In the genomic region with DNA sequence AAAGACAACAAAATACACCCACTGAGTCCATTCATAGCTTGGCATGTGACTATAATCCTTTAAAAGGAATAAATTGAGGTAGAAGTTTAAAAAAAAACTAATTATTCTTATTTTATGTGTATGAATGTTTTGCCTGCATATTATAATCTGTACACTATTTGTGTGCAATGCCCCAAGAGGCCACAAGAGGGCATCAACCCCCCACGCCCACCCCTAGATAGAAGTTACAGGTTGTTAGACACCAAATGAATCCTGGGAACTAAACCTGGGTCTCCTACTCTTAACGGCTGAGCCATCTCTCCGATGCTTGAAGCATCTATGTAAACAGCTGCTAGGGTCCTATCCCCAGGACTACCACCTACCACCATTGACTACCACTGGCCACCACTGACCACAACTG, we compare ENCODE assay signal across 13 mouse cellular contexts. TPM values are rescaled to one million over a fixed set of nuclear protein-coding genes. Genes with fewer than 3 reads are reported as not detected.
A peak's percentile ranks its signal among the peaks of the same experiment; 100 is the strongest.
DNase-seq lines count a peak whose midpoint lies in the region; ATAC-seq and TF ChIP-seq lines count a peak whose summit lies in the region.
"Had no signal": no experiment of that assay in that cellular context is flagged by ENCODE, and none has a peak within 500 bp of the region (broad histone marks: within the 10 kb centered on the region; RNA-seq: fewer than 3 reads in every experiment).

No protein-coding gene starts in this region.

- no peaks in the 10 kb centered on the region for H3K36me3 ChIP-seq in kidney, adult 2 months (ENCODE audit: control insufficient read depth, insufficient read depth, low read length)
- H3K36me3 ChIP-seq in kidney, embryonic 16.5 days (ENCODE audit: insufficient read depth, low read length) = no peaks in the 10 kb centered on the region
- H3K36me3 ChIP-seq in spleen, adult 2 months (ENCODE audit: control insufficient read depth, insufficient read depth, low read length) = no peaks in the 10 kb centered on the region
- H3K36me3 ChIP-seq: midbrain, embryonic 15.5 days had no signal

- H3K4me3 ChIP-seq in kidney, adult 2 months (ENCODE audit: insufficient read depth, low read depth, low read length) = no peak overlapping the region
- H3K4me3 ChIP-seq in kidney, embryonic 16.5 days (ENCODE audit: low read length) = no peak overlapping the region
- no peak overlapping the region for H3K4me3 ChIP-seq in spleen, adult 2 months (ENCODE audit: extremely low read depth, insufficient read depth, insufficient read length)
- H3K4me3 ChIP-seq: midbrain, embryonic 15.5 days had no signal

- H3K9me3 ChIP-seq in kidney, embryonic 16.5 days (ENCODE audit: low read length) = 0 out of 2 replicates have a peak, but pooled peaks cover 4% of the 10 kb centered on the region
- H3K9me3 ChIP-seq: midbrain, embryonic 15.5 days had no signal

- TF ChIP-seq POLR2A in kidney, adult 2 months (IDR thresholded peaks at IDR 0.05; ENCODE audit: low read depth, low read length) = no peak
- no peak for TF ChIP-seq POLR2A in spleen, adult 2 months (IDR thresholded peaks at IDR 0.05; ENCODE audit: low read depth, low read length)

- no peak overlapping the region for H3K9ac ChIP-seq in kidney, embryonic 16.5 days (replicated peaks; ENCODE audit: low read length)
- H3K9ac ChIP-seq: midbrain, embryonic 15.5 days had no signal

- no peak overlapping the region for H3K27ac ChIP-seq in kidney, adult 2 months (ENCODE audit: insufficient read depth, low read depth, low read length)
- H3K27ac ChIP-seq in kidney, embryonic 16.5 days (ENCODE audit: low read length) = no peak overlapping the region
- no peak overlapping the region for H3K27ac ChIP-seq in spleen, adult 2 months (ENCODE audit: insufficient read depth, low read length)
- H3K27ac ChIP-seq: midbrain, embryonic 15.5 days had no signal

- WGBS in kidney, adult 2 months = 76% methylated on average over 3 of the region's 3 CpGs
- WGBS in kidney, embryonic 16.5 days = 78% methylated on average over 3 of the region's 3 CpGs
- 80% methylated on average over 3 of the region's 3 CpGs for WGBS in spleen, adult 2 months

- DNase-seq in kidney, adult 2 months = no peak
- no peak for DNase-seq in spleen, adult 2 months (ENCODE audit: low read depth in 1 of 2, low spot score in 2 of 2)
- DNase-seq in spleen, postnatal 14 days (ENCODE audit: low spot score in 2 of 2) = no peak
- peak; percentile 26 for DNase-seq in MEL-GATA-1-ER (ENCODE audit: extremely low read depth, low read depth)
- DNase-seq in ovary, postnatal 36 days (ENCODE audit: low spot score) = no peak
- DNase-seq in right cerebral cortex, adult 18-20 months = no peak
- DNase-seq: cerebellum, adult 8-10 months; gastrocnemius, postnatal 10 days; kidney, postnatal 4 days had no signal

- TF ChIP-seq CTCF in kidney, adult 2 months (conservative IDR thresholded peaks at IDR 0.05; ENCODE audit: insufficient read depth, insufficient read length, low read depth, low read length) = peak; percentile 38
- TF ChIP-seq CTCF in spleen, adult 2 months (IDR thresholded peaks at IDR 0.05; ENCODE audit: extremely low read depth, insufficient read depth, insufficient read length, insufficient replicate concordance) = peak; percentile 12; the same call in 1 of the 2 replicates

- no peak overlapping the region for H3K4me2 ChIP-seq in kidney, embryonic 16.5 days (replicated peaks; ENCODE audit: low read depth, low read length)
- H3K4me2 ChIP-seq: midbrain, embryonic 15.5 days had no signal

- no peak for ATAC-seq in kidney, embryonic 16.5 days (ENCODE audit: low FRiP score, low TSS enrichment)
- ATAC-seq in megakaryocyte-erythroid progenitor cell, adult 5-6 weeks (replicated peaks; ENCODE audit: low FRiP score, low TSS enrichment, poor library complexity, severe bottlenecking) = peak; percentile 40; the same call in 1 of the 2 replicates
- ATAC-seq: midbrain, embryonic 15.5 days had no signal

- no peaks in the 10 kb centered on the region for H3K4me1 ChIP-seq in kidney, adult 2 months (ENCODE audit: control insufficient read depth, insufficient read depth, low read length)
- no peaks in the 10 kb centered on the region for H3K4me1 ChIP-seq in kidney, embryonic 16.5 days (ENCODE audit: insufficient read depth, low read length)
- no peaks in the 10 kb centered on the region for H3K4me1 ChIP-seq in spleen, adult 2 months (ENCODE audit: control insufficient read depth, insufficient read depth, insufficient read length)
- H3K4me1 ChIP-seq: midbrain, embryonic 15.5 days had no signal

- no peaks in the 10 kb centered on the region for H3K27me3 ChIP-seq in kidney, adult 2 months (replicated peaks; ENCODE audit: control insufficient read depth, insufficient read depth, low read length)
- no peaks in the 10 kb centered on the region for H3K27me3 ChIP-seq in kidney, embryonic 16.5 days (ENCODE audit: insufficient read depth, low read length)
- H3K27me3 ChIP-seq in spleen, adult 2 months (ENCODE audit: control insufficient read depth, insufficient read depth, low read length) = no peaks in the 10 kb centered on the region
- H3K27me3 ChIP-seq: midbrain, embryonic 15.5 days had no signal

RNA-seq across cellular contexts. Expression of gene Kcnk12, which starts 24.6 kb away (rescaled TPM):
- polyA plus RNA-seq in kidney, adult 2 months (2012; rRNA removed) = 0.07 TPM in 1 of 2 replicates, not detected in the other
- not detected in 2 replicates for polyA plus RNA-seq in kidney, embryonic 16.5 days (2015; fragmentation: Nextera tagmentation; extraction: Ambion mirVana)
- polyA plus RNA-seq in spleen, adult 2 months (2012; rRNA removed) = 1.1 and 1.5 TPM in 2 replicates
- not detected in 2 replicates for total RNA-seq in megakaryocyte-erythroid progenitor cell, adult 5-6 weeks (2014; fragmentation: Nextera tagmentation)
- total RNA-seq in megakaryocyte-erythroid progenitor cell, adult 5-6 weeks (2017) = not detected in 2 replicates
- total RNA-seq: gastrocnemius, postnatal 10 days; heart, postnatal 25 days had no signal
